Mouse (Mus musculus): ENCODE data around the gene Rapsn. TPM values are rescaled to one million over a fixed set of nuclear protein-coding genes. Genes with fewer than 3 reads are reported as not detected.
"Not testable (repeated sequence)": the region's sequence is repeated elsewhere in the genome, so short reads cannot be mapped to it uniquely, and the experiment has no call there.

Gene Rapsn
- polyA plus RNA-seq, 1 experiment from 2014 or later, result 3.5 TPM

- 77% methylated on average over 21 of the region's 21 CpGs for WGBS
- Histone ChIP-seq H3K9me3 (replicated peaks; ENCODE audit: control insufficient read depth, low read length) (no peaks in the 10 kb centered on the region), H3K36me3 (replicated peaks; ENCODE audit: control insufficient read depth, insufficient read depth, low read depth, low read length) (no peaks in the 10 kb centered on the region), H3K4me2 (ENCODE audit: low read depth, low read length) (no peak overlapping the region), H3K27me3 (ENCODE audit: control insufficient read depth, insufficient read depth, low read length) (no peaks in the 10 kb centered on the region), H3K27ac (replicated peaks; ENCODE audit: low read depth, low read length) (no peak overlapping the region), H3K4me3 (ENCODE audit: low read depth, low read length) (no peak overlapping the region), H3K9ac (replicated peaks; ENCODE audit: low read length) (no peak overlapping the region), H3K4me1 (ENCODE audit: control insufficient read depth, insufficient read depth, low read length) (0 out of 2 replicates have a peak, but pooled peaks cover 3% of the 10 kb centered on the region)
- DNase-seq (ENCODE audit: low spot score) (no peak), ATAC-seq (replicated peaks; ENCODE audit: insufficient number of reproducible peaks, low FRiP score, low TSS enrichment, low read depth) (no peak)
Measured at GRCm38 (mm10) chr2:91042651-91043398, 7.4 kb downstream of the Rapsn start.

- H3K4me2 ChIP-seq (ENCODE audit: low read depth, low read length), result no peak overlapping the region
- ATAC-seq (replicated peaks; ENCODE audit: insufficient number of reproducible peaks, low FRiP score, low TSS enrichment, low read depth), result no peak
Measured at GRCm38 (mm10) chr2:91044727-91045126, 9.3 kb downstream of the Rapsn start.

GRCm38 (mm10) chr2:91045805-91046204 lies 10.4 kb downstream of the Rapsn start:
- not testable (repeated sequence) for ATAC-seq (replicated peaks; ENCODE audit: insufficient number of reproducible peaks, low FRiP score, low TSS enrichment, low read depth); H3K36me3 ChIP-seq (replicated peaks; ENCODE audit: control insufficient read depth, insufficient read depth, low read depth, low read length); H3K27me3 ChIP-seq (ENCODE audit: control insufficient read depth, insufficient read depth, low read length); DNase-seq (ENCODE audit: low spot score); H3K4me3 ChIP-seq (ENCODE audit: low read depth, low read length); H3K9me3 ChIP-seq (replicated peaks; ENCODE audit: control insufficient read depth, low read length); H3K27ac ChIP-seq (replicated peaks; ENCODE audit: low read depth, low read length); H3K4me2 ChIP-seq (ENCODE audit: low read depth, low read length); H3K4me1 ChIP-seq (ENCODE audit: control insufficient read depth, insufficient read depth, low read length); H3K9ac ChIP-seq (replicated peaks; ENCODE audit: low read length)
- WGBS, result 100% methylated on average over 1 of the region's 1 CpGs

More at GRCm38 (mm10) chr2:91044727-91045126, 9.3 kb downstream of the Rapsn start:
- no peaks in the 10 kb centered on the region for H3K9me3 ChIP-seq (replicated peaks; ENCODE audit: control insufficient read depth, low read length)
- no peak overlapping the region for H3K4me3 ChIP-seq (ENCODE audit: low read depth, low read length)
- no peaks in the 10 kb centered on the region for H3K36me3 ChIP-seq (replicated peaks; ENCODE audit: control insufficient read depth, insufficient read depth, low read depth, low read length)
- 0 out of 2 replicates have a peak, but pooled peaks cover 3% of the 10 kb centered on the region for H3K4me1 ChIP-seq (ENCODE audit: control insufficient read depth, insufficient read depth, low read length)
- DNase-seq (ENCODE audit: low spot score), result no peak
- 84% methylated on average over 13 of the region's 13 CpGs for WGBS
- no peak overlapping the region for H3K9ac ChIP-seq (replicated peaks; ENCODE audit: low read length)
- no peak overlapping the region for H3K27ac ChIP-seq (replicated peaks; ENCODE audit: low read depth, low read length)
- H3K27me3 ChIP-seq (ENCODE audit: control insufficient read depth, insufficient read depth, low read length), result no peaks in the 10 kb centered on the region

GRCm38 (mm10) chr2:91047359-91047758 lies 11.9 kb downstream of the Rapsn start:
- Histone ChIP-seq H3K4me2 (ENCODE audit: low read depth, low read length) (no peak overlapping the region), H3K27me3 (ENCODE audit: control insufficient read depth, insufficient read depth, low read length) (no peaks in the 10 kb centered on the region), H3K9ac (replicated peaks; ENCODE audit: low read length) (no peak overlapping the region), H3K9me3 (replicated peaks; ENCODE audit: control insufficient read depth, low read length) (no peaks in the 10 kb centered on the region), H3K4me3 (ENCODE audit: low read depth, low read length) (no peak overlapping the region), H3K36me3 (replicated peaks; ENCODE audit: control insufficient read depth, insufficient read depth, low read depth, low read length) (no peaks in the 10 kb centered on the region), H3K4me1 (ENCODE audit: control insufficient read depth, insufficient read depth, low read length) (0 out of 2 replicates have a peak, but pooled peaks cover 3% of the 10 kb centered on the region), H3K27ac (replicated peaks; ENCODE audit: low read depth, low read length) (no peak overlapping the region)
- 87% methylated on average over 9 of the region's 9 CpGs for WGBS
- DNase-seq (ENCODE audit: low spot score), result no peak
- ATAC-seq (replicated peaks; ENCODE audit: insufficient number of reproducible peaks, low FRiP score, low TSS enrichment, low read depth), result no peak

- DNase-seq (ENCODE audit: low spot score), result no peak
- Histone ChIP-seq H3K9ac (replicated peaks; ENCODE audit: low read length) (no peak overlapping the region), H3K9me3 (replicated peaks; ENCODE audit: control insufficient read depth, low read length) (no peaks in the 10 kb centered on the region), H3K27ac (replicated peaks; ENCODE audit: low read depth, low read length) (no peak overlapping the region), H3K4me3 (ENCODE audit: low read depth, low read length) (no peak overlapping the region), H3K4me1 (ENCODE audit: control insufficient read depth, insufficient read depth, low read length) (no peaks in the 10 kb centered on the region), H3K27me3 (ENCODE audit: control insufficient read depth, insufficient read depth, low read length) (no peaks in the 10 kb centered on the region), H3K36me3 (replicated peaks; ENCODE audit: control insufficient read depth, insufficient read depth, low read depth, low read length) (peaks cover 3% of the 10 kb centered on the region), H3K4me2 (ENCODE audit: low read depth, low read length) (no peak overlapping the region)
- 81% methylated on average over 3 of the region's 3 CpGs for WGBS
- no peak for ATAC-seq (replicated peaks; ENCODE audit: insufficient number of reproducible peaks, low FRiP score, low TSS enrichment, low read depth)
Measured at GRCm38 (mm10) chr2:91051917-91052316, 16.5 kb downstream of the Rapsn start.

- WGBS, result 48% methylated on average over 2 of the region's 2 CpGs
- Histone ChIP-seq H3K4me1 (ENCODE audit: control insufficient read depth, insufficient read depth, low read length) (no peaks in the 10 kb centered on the region), H3K36me3 (replicated peaks; ENCODE audit: control insufficient read depth, insufficient read depth, low read depth, low read length) (peaks cover 7% of the 10 kb centered on the region), H3K4me2 (ENCODE audit: low read depth, low read length) (no peak overlapping the region; the same call in 1 of the 2 replicates), H3K27ac (replicated peaks; ENCODE audit: low read depth, low read length) (no peak overlapping the region), H3K9ac (replicated peaks; ENCODE audit: low read length) (no peak overlapping the region), H3K9me3 (replicated peaks; ENCODE audit: control insufficient read depth, low read length) (no peaks in the 10 kb centered on the region), H3K27me3 (ENCODE audit: control insufficient read depth, insufficient read depth, low read length) (no peaks in the 10 kb centered on the region), H3K4me3 (ENCODE audit: low read depth, low read length) (no peak overlapping the region)
- DNase-seq (ENCODE audit: low spot score) (peak; percentile 12), ATAC-seq (replicated peaks; ENCODE audit: insufficient number of reproducible peaks, low FRiP score, low TSS enrichment, low read depth) (no peak)
Measured at GRCm38 (mm10) chr2:91052752-91053151, 17.3 kb downstream of the Rapsn start.

- Histone ChIP-seq H3K36me3 (replicated peaks; ENCODE audit: control insufficient read depth, insufficient read depth, low read depth, low read length) (peaks cover 10% of the 10 kb centered on the region), H3K4me1 (ENCODE audit: control insufficient read depth, insufficient read depth, low read length) (no peaks in the 10 kb centered on the region), H3K9ac (replicated peaks; ENCODE audit: low read length) (peak overlapping the region; percentile 85), H3K4me3 (ENCODE audit: low read depth, low read length) (peak overlapping the region; percentile 82), H3K4me2 (ENCODE audit: low read depth, low read length) (peak overlapping the region; percentile 19), H3K27me3 (ENCODE audit: control insufficient read depth, insufficient read depth, low read length) (no peaks in the 10 kb centered on the region), H3K27ac (replicated peaks; ENCODE audit: low read depth, low read length) (no peak overlapping the region), H3K9me3 (replicated peaks; ENCODE audit: control insufficient read depth, low read length) (no peaks in the 10 kb centered on the region)
- WGBS, result 0% methylated on average over 6 of the region's 6 CpGs
- DNase-seq (ENCODE audit: low spot score), result no peak
- ATAC-seq (replicated peaks; ENCODE audit: insufficient number of reproducible peaks, low FRiP score, low TSS enrichment, low read depth), result peak; percentile 71
Measured at GRCm38 (mm10) chr2:91053181-91053933, 17.9 kb downstream of the Rapsn start.

- Histone ChIP-seq H3K9me3 (replicated peaks; ENCODE audit: control insufficient read depth, low read length) (no peaks in the 10 kb centered on the region), H3K27me3 (ENCODE audit: control insufficient read depth, insufficient read depth, low read length) (no peaks in the 10 kb centered on the region), H3K36me3 (replicated peaks; ENCODE audit: control insufficient read depth, insufficient read depth, low read depth, low read length) (peaks cover 11% of the 10 kb centered on the region), H3K4me1 (ENCODE audit: control insufficient read depth, insufficient read depth, low read length) (no peaks in the 10 kb centered on the region), H3K9ac (replicated peaks; ENCODE audit: low read length) (peak within 1 kb of the TSS; percentile 85), H3K4me3 (ENCODE audit: low read depth, low read length) (peak within 1 kb of the TSS; percentile 82), H3K27ac (replicated peaks; ENCODE audit: low read depth, low read length) (no peak within 1 kb of the TSS; the same call in 1 of the 2 replicates), H3K4me2 (ENCODE audit: low read depth, low read length) (peak within 1 kb of the TSS; percentile 54)
- peak; percentile 96 for DNase-seq (ENCODE audit: low spot score)
- peak; percentile 96 for ATAC-seq (replicated peaks; ENCODE audit: insufficient number of reproducible peaks, low FRiP score, low TSS enrichment, low read depth)
- under 1% methylated on average over 40 of the region's 40 CpGs for WGBS
Measured at GRCm38 (mm10) chr2:91053934-91054382, 18.5 kb downstream of the Rapsn start, which contains the start of gene Psmc3. Gene Psmc3, plus strand, starts transcription at chr2:91054009.

Measured in embryonic facial prominence, embryonic 11.5 days (tissue).